Mouse (Mus musculus): ENCODE results near the gene Olfr1355.
"Not testable (repeated sequence)": the region's sequence is repeated elsewhere in the genome, so short reads cannot be mapped to it uniquely, and the experiment has no call there.

Gene Olfr1355

DNA sequence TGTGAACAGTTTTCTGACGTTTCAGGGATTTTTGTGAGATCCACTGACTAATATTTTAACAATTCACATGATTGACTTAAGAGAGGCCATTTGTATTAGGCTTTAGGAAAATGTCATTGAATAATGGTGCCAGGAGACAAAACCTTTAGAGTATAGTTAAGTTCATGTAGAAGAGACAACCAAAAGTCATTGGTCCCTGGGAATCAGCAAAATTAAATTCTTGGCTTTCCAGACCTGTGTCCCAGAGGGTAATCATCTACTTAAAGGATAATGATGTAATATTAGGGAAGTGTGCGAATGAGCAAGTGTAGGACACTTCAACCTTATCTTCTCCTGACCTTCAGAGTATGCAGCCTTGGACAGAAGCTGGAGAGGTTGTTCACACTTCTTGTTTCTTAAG is at the start of gene Olfr1355:
TSS of gene Olfr1355 (plus strand) at position 301 of the 400 bp plus-strand sequence.
- no peak for DNase-seq

- DNase-seq, result not testable (repeated sequence)
These were observed 34.9 kb upstream of the Olfr1355 start for GRCm38 (mm10) chr10:78840456-78840855.

DNA sequence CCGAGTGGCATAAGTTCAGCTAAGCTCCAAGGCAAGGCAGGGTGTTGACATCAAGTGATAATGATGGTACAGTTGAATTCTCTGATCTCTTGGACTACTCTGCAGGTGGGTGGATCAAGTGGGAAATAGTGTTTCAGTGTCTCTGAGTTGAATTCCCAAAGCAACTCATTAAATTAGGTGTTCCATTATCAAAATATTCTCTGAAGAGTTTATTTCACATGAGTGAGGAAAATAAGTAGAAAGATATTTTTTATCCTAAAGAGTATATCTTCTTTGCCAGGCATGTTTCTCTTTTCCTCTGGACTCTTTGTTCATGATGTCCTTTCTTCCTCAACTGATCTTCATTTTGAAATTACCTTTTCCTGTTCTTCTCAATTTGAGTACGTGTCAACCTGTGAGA is 23.3 kb upstream of the Olfr1355 start, which contains the start of gene Olfr1356:
TSS of gene Olfr1356 (minus strand) at position 101 of the 400 bp plus-strand sequence.
- no peak for DNase-seq

- DNase-seq, result not testable (repeated sequence)
These were observed 37.5 kb downstream of the Olfr1355 start, which contains the start of gene Olfr1354 for GRCm38 (mm10) chr10:78912871-78913270. Olfr1354 (plus strand) TSS chr10:78913171.
